ENCODE assay signal across 20 mouse cellular contexts in genomic region chr11:102874801-102875334, GRCm38 (mm10). TPM values are rescaled to one million over a fixed set of nuclear protein-coding genes. Genes with fewer than 3 reads are reported as not detected.
A peak's percentile ranks its signal among the peaks of the same experiment; 100 is the strongest.
DNase-seq lines count a peak whose midpoint lies in the region; ATAC-seq and TF ChIP-seq lines count a peak whose summit lies in the region.
"Had no signal": no experiment of that assay in that cellular context is flagged by ENCODE, and none has a peak within 500 bp of the region (broad histone marks: within the 10 kb centered on the region; RNA-seq: fewer than 3 reads in every experiment).

No protein-coding gene starts in this region.

- no peaks in the 10 kb centered on the region for H3K9me3 ChIP-seq in heart, embryonic 12.5 days (replicated peaks)
- H3K9me3 ChIP-seq: G1E; hindbrain, embryonic 13.5 days had no signal

- intact Hi-C loops in heart, postnatal 10 days (cut with DNase I), result no loop called here
- intact Hi-C loops in heart, postnatal 36 days (cut with DNase I), result no loop called here

- 88% methylated on average over 7 of the region's 7 CpGs for WGBS in heart, embryonic 12.5 days
- 36% methylated on average over 7 of the region's 7 CpGs for WGBS in olfactory bulb, adult 2 months

- no peak for TF ChIP-seq POLR2A in olfactory bulb, adult 2 months (IDR thresholded peaks at IDR 0.05; ENCODE audit: insufficient read depth, low read depth, low read length)

- no peaks in the 10 kb centered on the region for H3K27me3 ChIP-seq in heart, embryonic 12.5 days (replicated peaks)
- H3K27me3 ChIP-seq: hindbrain, embryonic 13.5 days had no signal

- peak overlapping the region; percentile 28; the same call in 1 of the 2 replicates for H3K9ac ChIP-seq in heart, embryonic 12.5 days
- H3K9ac ChIP-seq: forebrain, postnatal 0 days; hindbrain, embryonic 13.5 days had no signal

- H3K4me3 ChIP-seq in heart, embryonic 12.5 days, result no peak overlapping the region
- H3K4me3 ChIP-seq in olfactory bulb, adult 2 months (ENCODE audit: insufficient read depth, low read depth, low read length), result no peak overlapping the region
- H3K4me3 ChIP-seq: heart, adult 2 months; hindbrain, embryonic 13.5 days had no signal

- H3K27ac ChIP-seq in heart, embryonic 12.5 days (ENCODE audit: poor library complexity, severe bottlenecking), result no peak overlapping the region
- peak overlapping the region; percentile 34; the same call in 1 of the 2 replicates for H3K27ac ChIP-seq in olfactory bulb, adult 2 months (ENCODE audit: insufficient read depth, low read depth, low read length)
- H3K27ac ChIP-seq: heart, adult 2 months; hindbrain, embryonic 13.5 days; macrophage had no signal

- H3K36me3 ChIP-seq in heart, embryonic 12.5 days, result peaks cover 62% of the 10 kb centered on the region

- H3K4me1 ChIP-seq in heart, embryonic 12.5 days (replicated peaks), result peaks cover 8% of the 10 kb centered on the region
- peaks cover 7% of the 10 kb centered on the region for H3K4me1 ChIP-seq in olfactory bulb, adult 2 months (ENCODE audit: control insufficient read depth, insufficient read depth, low read length)

- ATAC-seq in heart, embryonic 12.5 days (ENCODE audit: insufficient number of reproducible peaks, low FRiP score), result no peak
- ATAC-seq: forebrain, postnatal 0 days had no signal

- H3K4me2 ChIP-seq in heart, embryonic 12.5 days, result no peak overlapping the region
- H3K4me2 ChIP-seq: hindbrain, embryonic 13.5 days had no signal

- TF ChIP-seq CTCF in olfactory bulb, adult 2 months (IDR thresholded peaks at IDR 0.05; ENCODE audit: insufficient read depth, low read depth, low read length), result no peak

- DNase-seq in heart, postnatal 10 days, result no peak
- peak; percentile 70 to 77 for DNase-seq in cerebellum, adult 18-20 months
- DNase-seq in layer of hippocampus, adult 18-20 months (ENCODE audit: low spot score in 2 of 2), result peak; percentile 69 to 88
- no peak for DNase-seq in spleen, postnatal 14 days (ENCODE audit: low spot score in 2 of 2)
- DNase-seq in thymus, postnatal 14 days, result no peak
- no peak for DNase-seq in heart, postnatal 36 days
- DNase-seq: B cell, adult 2 months; forebrain, postnatal 0 days; heart, adult 2 months; kidney, adult 11 months; thymus, adult 18-20 months had no signal

RNA-seq across cellular contexts. Expression of gene Eftud2, which starts 5.9 kb away (rescaled TPM):
- 145 and 146 TPM in 2 replicates for polyA plus RNA-seq in heart, embryonic 12.5 days (2016; fragmentation: Nextera tagmentation; extraction: Ambion mirVana)
- total RNA-seq in heart, postnatal 10 days (2021), result 10 to 100 TPM; 48.5 to 59.2 TPM
- total RNA-seq in layer of hippocampus, adult 18-20 months (2021), result 100 to 1,000 TPM; 123 to 126 TPM
- polyA plus RNA-seq in olfactory bulb, adult 2 months (2012; ENCODE audit: insufficient read depth, insufficient read length, low replicate concordance, missing spikeins), result 433 TPM in 1 of 2 replicates, not detected in the other
- total RNA-seq in heart, postnatal 36 days (2021), result 10 to 100 TPM; 32.7 to 37.9 TPM

RNA-seq across cellular contexts. Expression of gene Ccdc103, which starts 6.1 kb away (rescaled TPM):
- 0.42 and 0.71 TPM in 2 replicates for polyA plus RNA-seq in heart, embryonic 12.5 days (2016; fragmentation: Nextera tagmentation; extraction: Ambion mirVana)
- total RNA-seq in heart, postnatal 10 days (2021), result under 1 TPM; 0.14 to 0.15 TPM
- total RNA-seq in layer of hippocampus, adult 18-20 months (2021), result 1 to 10 TPM; 1.5 to 2.2 TPM
- polyA plus RNA-seq in olfactory bulb, adult 2 months (2012; ENCODE audit: insufficient read depth, insufficient read length, low replicate concordance, missing spikeins), result not detected in 2 replicates
- total RNA-seq in heart, postnatal 36 days (2021), result not detected
- total RNA-seq: heart, adult 2 months; neutrophil, adult 5-6 weeks had no signal
- polyA plus RNA-seq: macrophage; spleen, adult 2 months had no signal

RNA-seq across cellular contexts. Expression of gene Fam187a, which starts 10.1 kb away (rescaled TPM):
- not detected in 2 replicates for polyA plus RNA-seq in heart, embryonic 12.5 days (2016; fragmentation: Nextera tagmentation; extraction: Ambion mirVana)
- not detected for total RNA-seq in heart, postnatal 10 days (2021)
- total RNA-seq in layer of hippocampus, adult 18-20 months (2021), result under 1 TPM in 1 of 2 experiments, not detected in 1; 0.27 TPM
- not detected in 2 replicates for polyA plus RNA-seq in olfactory bulb, adult 2 months (2012; ENCODE audit: insufficient read depth, insufficient read length, low replicate concordance, missing spikeins)
- total RNA-seq in heart, postnatal 36 days (2021), result not detected
- total RNA-seq: heart, adult 2 months; neutrophil, adult 5-6 weeks had no signal
- polyA plus RNA-seq: forebrain, postnatal 0 days; G1E; heart, adult 2 months; hindbrain, embryonic 13.5 days; limb, embryonic 11.5 days; liver, embryonic 16.5 days; macrophage; spleen, adult 2 months had no signal

RNA-seq across cellular contexts. Expression of gene Gfap, which starts 25.8 kb away (rescaled TPM):
- polyA plus RNA-seq in heart, embryonic 12.5 days (2016; fragmentation: Nextera tagmentation; extraction: Ambion mirVana), result 0.12 and 0.17 TPM in 2 replicates
- total RNA-seq in heart, postnatal 10 days (2021), result under 1 TPM; 0.17 to 0.25 TPM
- total RNA-seq in layer of hippocampus, adult 18-20 months (2021), result 100 to 1,000 TPM; 441 to 481 TPM
- not detected in 2 replicates for polyA plus RNA-seq in olfactory bulb, adult 2 months (2012; ENCODE audit: insufficient read depth, insufficient read length, low replicate concordance, missing spikeins)
- under 1 TPM; 0.19 to 0.31 TPM for total RNA-seq in heart, postnatal 36 days (2021)
- total RNA-seq: G1E; neutrophil, adult 5-6 weeks had no signal
- polyA plus RNA-seq: G1E, macrophage had no signal

RNA-seq across cellular contexts. Expression of gene Higd1b, which starts 39.2 kb away (rescaled TPM):
- not detected in 2 replicates for polyA plus RNA-seq in heart, embryonic 12.5 days (2016; fragmentation: Nextera tagmentation; extraction: Ambion mirVana)
- total RNA-seq in heart, postnatal 10 days (2021), result 10 to 100 TPM; 19.0 to 23.1 TPM
- 1 to 10 TPM; 4.0 to 4.8 TPM for total RNA-seq in layer of hippocampus, adult 18-20 months (2021)
- polyA plus RNA-seq in olfactory bulb, adult 2 months (2012; ENCODE audit: insufficient read depth, insufficient read length, low replicate concordance, missing spikeins), result not detected in 2 replicates
- 10 to 100 TPM; 12.7 to 17.0 TPM for total RNA-seq in heart, postnatal 36 days (2021)
- total RNA-seq: G1E; neutrophil, adult 5-6 weeks had no signal
- polyA plus RNA-seq: G1E; liver, embryonic 16.5 days; macrophage had no signal

Comparison
In these comparisons a context has a peak if more than half of its experiments do, and no peak if none do; other contexts are left out.
1. DNase-seq: peak in cerebellum, adult 18-20 months (2 of 2) and layer of hippocampus, adult 18-20 months (2 of 2); none in heart, postnatal 10 days (0 of 2), spleen, postnatal 14 days (0 of 2), thymus, postnatal 14 days (single experiment) and heart, postnatal 36 days (0 of 2).